Mouse (Mus musculus) forebrain, embryonic 14.5 days (tissue): Measurements from ENCODE around the gene Extl1. TPM values are rescaled to one million over a fixed set of nuclear protein-coding genes. Genes with fewer than 3 reads are reported as not detected.

ENCODE experiments used
- ATAC-seq: fragments of 200-750 bp; cut with Nextera tagmentation; 2 replicates; pipeline ENCODE4 v1.8.0; 2017; ENCODE audit warnings: mild to moderate bottlenecking, moderate library complexity
- DNase-seq: peaks from one replicate; pipeline ENCODE4 v3.0.0-alpha.2; 2015; ENCODE audit warnings: low spot score
- H3K27ac ChIP-seq: fragments of 300-500 bp; sonication (generic); 2 replicates; pipeline ENCODE4 v1.5.1; 2014; ENCODE audit warnings: low read depth, mild to moderate bottlenecking, control low read depth, low read length, moderate library complexity
- H3K27me3 ChIP-seq: fragments of 300-500 bp; sonication (generic); replicated peaks from 2 replicates; pipeline ENCODE4 v1.6.1; 2014; ENCODE audit warnings: low read length, control low read depth, mixed read lengths; ENCODE audit not compliant: control insufficient read depth, insufficient read depth
- H3K36me3 ChIP-seq: fragments of 300-500 bp; sonication (generic); 2 replicates; pipeline ENCODE4 v1.6.1; 2014; ENCODE audit warnings: low read length, control low read depth; ENCODE audit not compliant: control insufficient read depth, insufficient read depth
- H3K4me1 ChIP-seq: fragments of 300-500 bp; sonication (generic); 2 replicates; pipeline ENCODE4 v1.6.1; 2014; ENCODE audit warnings: antibody characterized with exemption, low read length, control low read depth; ENCODE audit not compliant: control insufficient read depth, insufficient read depth
- H3K4me2 ChIP-seq: fragments of 300-500 bp; sonication (generic); 2 replicates; pipeline ENCODE4 v1.6.1; 2014; ENCODE audit warnings: mild to moderate bottlenecking, control low read depth, low read length
- H3K4me3 ChIP-seq: fragments of 300-500 bp; sonication (generic); 2 replicates; pipeline ENCODE4 v1.5.1; 2014; ENCODE audit warnings: low read depth, low read length, control low read depth
- H3K9ac ChIP-seq: fragments of 300-500 bp; sonication (generic); 2 replicates; pipeline ENCODE4 v1.6.1; 2014; ENCODE audit warnings: mild to moderate bottlenecking, low read length, control low read depth, moderate library complexity
- H3K9me3 ChIP-seq: fragments of 300-500 bp; sonication (generic); replicated peaks from 2 replicates; pipeline ENCODE4 v1.6.1; 2016; ENCODE audit warnings: low read length, control low read depth, mixed read lengths; ENCODE audit not compliant: control insufficient read depth
- WGBS: fragments of 180-500 bp; shearing (Covaris S2); extraction: QIAGEN DNeasy Blood & Tissue Kit; methylation state at CpG from one replicate; pipeline ENCODE4 v1.1.7; 2014; 5-methylcytosine and 5-hydroxymethylcytosine counted together
- polyA plus RNA-seq: library from polyadenylated mRNA; unstranded; fragments of >200 nt; fragmentation: Nextera tagmentation; extraction: Ambion mirVana; gene quantifications from 2 replicates; pipeline ENCODE4 v1.2.1, GENCODE M21; 2014

The Extl1 gene
- polyA plus RNA-seq, 1 experiment from 2014 or later = 0.14 TPM

DNA sequence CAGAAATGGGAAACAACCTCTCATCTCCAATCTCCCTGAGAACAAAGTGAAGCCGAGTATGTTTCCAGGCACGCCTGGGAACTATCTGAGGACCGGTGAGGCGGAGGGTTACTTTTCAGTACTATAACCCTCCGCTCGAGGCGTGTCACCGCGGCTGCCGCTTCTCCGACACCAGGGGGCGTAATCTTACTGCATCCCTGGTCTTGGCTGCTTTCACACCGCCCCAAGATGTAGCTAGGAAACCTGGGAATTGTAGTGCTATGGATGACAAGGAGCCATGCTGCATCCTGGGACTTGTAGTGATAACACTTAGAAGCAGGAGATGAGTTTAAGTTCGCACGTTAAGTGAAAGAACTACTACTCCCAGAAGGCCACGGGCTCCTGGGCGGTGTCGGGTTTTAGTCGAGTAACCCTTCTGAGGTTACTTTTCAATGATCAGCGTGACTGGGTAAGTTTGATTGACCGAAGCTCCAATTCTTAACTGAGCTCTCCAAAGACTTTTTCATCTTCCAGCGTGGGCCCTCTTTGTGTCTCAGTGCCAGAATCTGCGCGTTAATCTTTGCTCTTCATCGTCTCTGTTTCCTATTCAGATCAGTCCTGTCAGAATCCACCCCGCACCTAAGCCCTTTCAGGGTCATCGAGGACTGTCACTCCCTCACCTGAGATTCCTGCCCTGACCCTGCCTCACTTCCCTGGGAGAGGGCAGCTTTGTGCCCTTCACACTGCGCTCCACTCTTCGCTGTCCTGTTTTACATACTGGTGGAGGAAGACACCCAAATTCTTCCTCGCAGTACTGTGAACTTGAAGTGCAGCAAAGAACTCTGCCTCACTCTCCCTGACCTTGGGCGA, 12.6 kb upstream of the Extl1 start, which contains the start of gene Pafah2:
Pafah2 (plus strand) TSS at position 344 of the 849 bp plus-strand sequence.
- H3K9ac ChIP-seq = peak within 1 kb of the TSS; percentile 68
- under 1% methylated on average over 31 of the region's 31 CpGs for WGBS

DNA sequence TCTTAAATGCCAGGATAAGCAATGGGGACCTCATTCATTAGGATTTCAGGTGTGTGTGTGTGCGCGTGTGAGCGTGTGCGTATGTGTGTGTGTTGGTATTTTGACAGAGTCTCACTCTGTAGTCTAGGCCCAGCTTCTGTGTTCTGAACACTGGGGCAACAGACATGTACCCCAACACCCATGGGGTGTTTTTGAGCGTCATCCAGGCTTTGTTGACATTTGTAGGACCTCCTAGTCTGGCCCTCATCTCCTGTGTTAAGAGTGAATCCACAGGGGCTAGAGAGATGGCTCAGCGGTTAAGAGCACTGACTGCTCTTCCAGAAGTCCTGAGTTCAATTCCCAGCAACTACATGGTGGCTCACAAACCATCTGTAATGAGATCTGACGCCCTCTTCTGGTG, 11.5 kb upstream of the Extl1 start:
- no peaks in the 10 kb centered on the region for H3K36me3 ChIP-seq
- H3K4me3 ChIP-seq = no peak overlapping the region
- H3K4me1 ChIP-seq = peaks cover 8% of the 10 kb centered on the region
- no peak overlapping the region for H3K27ac ChIP-seq
- ATAC-seq = no peak
- 95% methylated on average over 7 of the region's 7 CpGs for WGBS
- no peak for DNase-seq
- H3K9me3 ChIP-seq = no peaks in the 10 kb centered on the region
- H3K4me2 ChIP-seq = peak overlapping the region; percentile 64; the same call in 1 of the 2 replicates
- no peak overlapping the region for H3K9ac ChIP-seq
- H3K27me3 ChIP-seq = no peaks in the 10 kb centered on the region

More for the DNA sequence above, 12.6 kb upstream of the Extl1 start, which contains the start of gene Pafah2:
- Histone ChIP-seq H3K4me1 (peaks cover 16% of the 10 kb centered on the region), H3K9me3 (no peaks in the 10 kb centered on the region), H3K4me3 (peak within 1 kb of the TSS; percentile 46), H3K27me3 (no peaks in the 10 kb centered on the region), H3K27ac (peak within 1 kb of the TSS; percentile 81), H3K4me2 (peak within 1 kb of the TSS; percentile 68), H3K36me3 (no peaks in the 10 kb centered on the region)
- ATAC-seq (peak; percentile 98), DNase-seq (peak; percentile 100)

DNA sequence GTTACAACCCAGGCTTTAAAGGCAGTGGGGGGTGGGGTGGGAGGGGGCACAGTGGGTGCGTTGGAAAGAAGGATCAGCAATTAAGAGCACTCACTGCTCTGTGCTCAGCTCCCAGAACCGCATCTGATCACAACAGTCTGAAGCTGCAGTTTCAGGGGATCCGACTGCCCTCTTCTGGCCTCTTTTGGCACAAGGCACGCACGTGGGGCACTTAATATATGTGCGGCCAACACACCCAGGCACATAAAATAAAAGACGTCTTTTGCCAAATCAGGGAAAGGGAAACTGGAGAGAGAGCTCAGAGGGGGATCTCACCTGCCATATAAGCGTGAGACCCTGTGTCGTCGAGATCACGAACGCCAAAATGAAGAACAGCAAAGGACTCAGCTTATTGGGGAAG, 9.4 kb upstream of the Extl1 start:
- Histone ChIP-seq H3K9me3 (no peaks in the 10 kb centered on the region), H3K4me2 (no peak overlapping the region), H3K4me3 (no peak overlapping the region), H3K27me3 (no peaks in the 10 kb centered on the region), H3K4me1 (peaks cover 4% of the 10 kb centered on the region), H3K9ac (no peak overlapping the region), H3K36me3 (no peaks in the 10 kb centered on the region), H3K27ac (no peak overlapping the region)
- DNase-seq (peak; percentile 69), ATAC-seq (no peak)
- 15% methylated on average over 12 of the region's 12 CpGs for WGBS

DNA sequence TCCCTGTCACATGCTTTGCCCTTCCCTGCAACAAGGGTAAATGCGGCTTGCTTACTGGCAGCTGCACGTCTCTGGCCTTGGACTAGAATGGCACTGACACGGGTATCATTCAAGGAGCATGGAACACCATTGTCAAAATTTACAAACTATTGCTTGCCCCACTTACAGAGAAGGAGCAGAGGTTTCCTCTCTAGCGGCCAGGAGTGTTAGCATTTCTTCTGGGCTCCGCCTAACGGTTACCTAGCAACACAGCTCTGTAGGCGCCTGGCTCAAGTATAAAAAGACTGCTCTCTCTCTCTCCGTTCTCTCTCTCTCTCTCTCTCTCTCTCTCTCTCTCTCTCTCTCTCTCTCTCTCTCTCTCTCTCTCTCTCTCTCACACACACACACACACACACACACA, 8.9 kb upstream of the Extl1 start:
- H3K9ac ChIP-seq = no peak overlapping the region
- ATAC-seq = no peak
- peaks cover 4% of the 10 kb centered on the region for H3K4me1 ChIP-seq
- no peaks in the 10 kb centered on the region for H3K27me3 ChIP-seq
- 9% methylated on average over 8 of the region's 8 CpGs for WGBS
- H3K27ac ChIP-seq = peak overlapping the region; percentile 27; the same call in 1 of the 2 replicates
- no peaks in the 10 kb centered on the region for H3K9me3 ChIP-seq
- H3K4me3 ChIP-seq = no peak overlapping the region
- peak; percentile 82 for DNase-seq
- peak overlapping the region; percentile 12; the same call in 1 of the 2 replicates for H3K4me2 ChIP-seq
- H3K36me3 ChIP-seq = no peaks in the 10 kb centered on the region

DNA sequence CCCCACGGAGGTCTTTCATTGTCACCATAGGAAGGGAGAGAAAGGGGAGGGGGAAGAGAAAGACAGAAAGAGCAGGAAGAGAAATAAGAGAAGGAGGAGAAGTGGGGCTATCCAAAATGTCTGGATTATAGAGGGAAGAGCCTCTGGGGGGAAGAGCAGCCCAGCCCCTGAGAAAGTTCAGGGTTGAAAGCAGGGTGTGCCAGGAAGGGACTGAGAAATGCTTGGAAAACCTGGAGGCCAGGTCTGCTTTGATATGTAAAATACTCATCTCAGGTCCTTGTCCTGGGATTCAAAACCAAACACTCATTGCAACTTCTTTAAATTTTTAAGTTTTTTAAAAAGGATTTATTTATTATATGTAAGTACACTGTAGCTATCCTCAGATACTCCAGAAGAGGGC, 8.0 kb upstream of the Extl1 start:
- Histone ChIP-seq H3K4me1 (no peaks in the 10 kb centered on the region), H3K9ac (no peak overlapping the region), H3K9me3 (no peaks in the 10 kb centered on the region), H3K4me2 (no peak overlapping the region), H3K36me3 (no peaks in the 10 kb centered on the region), H3K27me3 (no peaks in the 10 kb centered on the region), H3K4me3 (no peak overlapping the region), H3K27ac (no peak overlapping the region)
- WGBS = 83% methylated on average over 1 of the region's 1 CpGs
- DNase-seq (no peak), ATAC-seq (no peak)

DNA sequence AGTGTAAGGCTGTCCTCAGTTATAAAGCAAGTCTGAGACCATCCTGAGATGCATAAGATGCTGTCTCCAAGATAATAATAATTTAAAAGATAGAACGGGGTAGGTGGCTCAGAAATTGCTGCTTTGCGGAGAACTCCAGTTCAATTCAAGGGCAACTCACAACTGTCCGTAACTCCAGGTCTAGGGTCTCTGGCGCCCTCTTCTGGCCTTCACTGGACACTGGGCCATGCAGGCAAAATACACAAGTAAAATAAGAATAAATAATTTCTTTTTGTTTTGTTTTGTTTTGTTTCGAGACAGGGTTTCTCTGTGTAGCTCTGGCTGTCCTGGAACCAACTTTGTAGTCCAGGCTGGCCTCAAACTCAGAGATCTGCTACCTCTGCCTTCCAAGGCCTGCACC, 4.7 kb upstream of the Extl1 start:
- no peaks in the 10 kb centered on the region for H3K36me3 ChIP-seq
- no peak overlapping the region for H3K9ac ChIP-seq
- 13% methylated on average over 5 of the region's 5 CpGs for WGBS
- no peaks in the 10 kb centered on the region for H3K27me3 ChIP-seq
- no peak overlapping the region for H3K4me3 ChIP-seq
- ATAC-seq (no peak), DNase-seq (peak; percentile 72)
- H3K4me1 ChIP-seq = no peaks in the 10 kb centered on the region
- no peak overlapping the region for H3K4me2 ChIP-seq
- H3K9me3 ChIP-seq = no peaks in the 10 kb centered on the region
- no peak overlapping the region for H3K27ac ChIP-seq

DNA sequence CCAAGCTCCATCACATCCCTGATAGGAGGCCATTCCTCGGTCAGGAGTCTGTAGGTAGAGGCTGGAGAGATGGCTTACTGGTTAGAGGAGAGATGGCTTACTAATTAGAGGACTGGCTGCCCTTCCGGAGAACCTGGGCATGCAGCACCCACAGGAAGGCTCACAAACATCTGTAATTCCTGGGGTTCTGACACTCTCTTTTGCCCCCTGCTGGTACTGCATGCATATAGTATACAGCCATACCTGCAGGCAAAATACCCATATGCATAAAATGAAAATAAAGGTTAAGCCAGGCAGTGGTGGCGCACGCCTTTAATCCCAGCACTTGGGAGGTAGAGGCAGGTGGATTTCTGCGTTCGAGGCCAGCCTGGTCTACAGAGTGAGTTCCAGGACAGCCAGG, 3.6 kb upstream of the Extl1 start:
- WGBS = 79% methylated on average over 6 of the region's 6 CpGs
- H3K27me3 ChIP-seq = no peaks in the 10 kb centered on the region
- no peaks in the 10 kb centered on the region for H3K4me1 ChIP-seq
- no peak overlapping the region for H3K4me2 ChIP-seq
- H3K9ac ChIP-seq = no peak overlapping the region
- no peak overlapping the region for H3K27ac ChIP-seq
- DNase-seq = no peak
- no peaks in the 10 kb centered on the region for H3K36me3 ChIP-seq
- H3K9me3 ChIP-seq = no peaks in the 10 kb centered on the region
- ATAC-seq = no peak
- H3K4me3 ChIP-seq = no peak overlapping the region

DNA sequence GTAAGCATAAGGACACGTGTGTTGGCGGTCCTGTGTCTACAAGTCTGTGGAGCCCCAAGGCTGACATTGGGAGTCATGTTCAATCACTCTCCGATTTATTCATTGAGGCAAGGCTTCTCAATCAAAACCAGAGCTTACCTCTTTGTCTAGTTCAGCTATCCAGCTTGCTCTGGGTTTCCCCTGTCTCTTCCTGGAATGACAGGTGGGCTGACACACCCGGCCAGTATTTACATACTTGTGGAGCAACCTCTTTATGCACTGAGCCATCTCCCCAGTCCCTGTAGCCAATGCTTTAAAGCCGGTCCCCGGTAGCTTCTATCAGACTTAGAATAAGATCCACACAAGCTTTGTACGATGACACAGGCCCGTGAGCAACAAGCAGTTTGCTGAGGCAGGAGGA, 4.1 kb downstream of the Extl1 start:
- DNase-seq (no peak), ATAC-seq (no peak)
- H3K4me3 ChIP-seq = no peak overlapping the region
- no peak overlapping the region for H3K27ac ChIP-seq
- H3K4me2 ChIP-seq = no peak overlapping the region
- 84% methylated on average over 8 of the region's 8 CpGs for WGBS
- H3K9me3 ChIP-seq = no peaks in the 10 kb centered on the region
- no peaks in the 10 kb centered on the region for H3K27me3 ChIP-seq
- H3K9ac ChIP-seq = no peak overlapping the region
- H3K4me1 ChIP-seq = no peaks in the 10 kb centered on the region
- no peaks in the 10 kb centered on the region for H3K36me3 ChIP-seq

DNA sequence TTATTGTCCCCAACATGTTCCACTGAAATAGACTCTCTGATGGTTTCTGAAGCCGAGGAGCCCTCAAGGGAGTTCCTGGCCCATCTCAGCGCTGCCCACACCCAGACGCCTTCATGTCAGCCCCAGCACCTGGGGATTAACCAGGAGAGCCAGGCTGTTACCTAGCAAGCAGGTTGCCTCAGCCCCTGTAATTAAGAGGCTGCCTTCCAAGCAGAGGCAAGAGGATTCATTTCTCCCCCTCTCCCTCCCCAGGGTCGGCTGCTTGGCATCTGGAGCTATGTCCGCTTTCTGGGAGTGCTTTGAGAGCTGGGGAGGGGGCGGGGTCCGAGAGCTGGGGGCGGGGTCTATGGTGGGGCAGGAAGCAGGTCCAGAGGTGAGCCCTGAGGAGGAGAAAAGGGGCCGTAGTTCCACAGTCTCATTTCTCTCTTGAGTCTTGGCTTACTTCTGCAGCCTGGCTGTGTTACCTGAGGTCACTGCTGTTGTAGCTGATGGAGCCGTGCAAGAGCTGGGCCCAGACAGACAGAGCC, 5.5 kb downstream of the Extl1 start:
- 28% methylated on average over 10 of the region's 10 CpGs for WGBS

More for the DNA sequence above, 5.5 kb downstream of the Extl1 start:
- Histone ChIP-seq H3K4me2 (no peak overlapping the region), H3K27ac (no peak overlapping the region), H3K4me3 (no peak overlapping the region), H3K27me3 (no peaks in the 10 kb centered on the region), H3K36me3 (no peaks in the 10 kb centered on the region), H3K9ac (no peak overlapping the region), H3K9me3 (no peaks in the 10 kb centered on the region), H3K4me1 (no peaks in the 10 kb centered on the region)
- no peak for DNase-seq
- ATAC-seq = no peak
